Mouse (Mus musculus): ENCODE data around the gene Htr5b.

Gene Htr5b

DNA sequence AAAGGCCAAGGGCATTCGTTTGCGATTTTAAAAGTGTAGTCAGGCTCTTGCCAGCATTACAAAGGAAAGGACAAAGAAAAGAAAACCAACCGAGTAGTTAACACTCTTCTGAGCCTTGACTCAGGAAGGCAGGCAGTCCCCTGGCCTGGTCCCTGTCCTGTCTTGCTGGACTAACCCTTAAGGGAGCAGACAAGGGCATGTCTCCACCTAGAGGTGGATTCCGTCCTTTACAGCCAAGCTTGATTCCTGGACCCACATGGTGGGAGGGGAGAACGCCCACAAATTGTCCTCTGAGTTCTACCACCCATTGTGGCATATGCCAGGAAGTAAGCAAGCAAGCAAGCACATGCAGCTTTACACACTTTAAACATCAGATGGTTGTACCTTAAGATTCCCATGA is 38.0 kb downstream of the Htr5b start:
- DNase-seq (ENCODE audit: low read depth, low spot score): no peak

DNA sequence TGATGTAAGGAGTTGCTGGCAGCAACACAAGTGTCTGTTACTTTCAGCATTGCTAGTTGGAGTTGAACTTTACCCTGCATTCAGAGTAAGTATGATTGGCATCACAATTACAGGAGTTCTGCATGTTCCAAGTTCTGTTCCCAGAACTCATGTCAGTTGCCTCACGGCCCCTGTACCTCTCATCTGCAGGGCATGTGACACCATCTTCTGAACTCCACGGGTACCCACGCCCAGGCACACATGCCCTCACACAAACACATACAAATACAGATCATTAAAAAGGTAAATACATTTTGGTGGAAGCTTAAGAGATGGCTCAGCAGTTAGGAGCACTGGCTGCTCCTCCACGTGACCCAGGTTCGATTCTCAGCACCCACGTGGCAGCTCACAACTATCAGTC is 41.5 kb downstream of the Htr5b start:
- no peak for DNase-seq (ENCODE audit: low read depth, low spot score)

DNA sequence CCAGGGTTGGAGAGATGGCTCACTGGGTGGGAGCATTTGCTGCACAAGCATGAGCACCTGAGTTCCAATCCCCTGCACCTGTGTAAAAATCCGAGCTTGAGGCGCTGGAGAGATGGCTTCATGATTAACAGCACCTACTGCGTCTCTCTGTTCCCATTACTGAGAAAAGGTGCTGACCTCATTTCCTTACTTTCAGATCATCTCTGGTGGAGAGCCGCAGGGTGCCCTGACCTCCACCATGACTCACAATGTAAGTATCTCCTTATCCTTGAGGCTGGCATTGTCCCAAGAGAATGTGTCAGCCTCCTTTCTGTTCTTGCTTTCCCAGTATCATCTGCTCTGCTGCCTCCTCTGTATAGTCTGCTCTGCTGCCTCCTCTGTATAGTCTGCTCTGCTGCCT is 45.2 kb downstream of the Htr5b start:
- DNase-seq (ENCODE audit: low read depth, low spot score): no peak

DNA sequence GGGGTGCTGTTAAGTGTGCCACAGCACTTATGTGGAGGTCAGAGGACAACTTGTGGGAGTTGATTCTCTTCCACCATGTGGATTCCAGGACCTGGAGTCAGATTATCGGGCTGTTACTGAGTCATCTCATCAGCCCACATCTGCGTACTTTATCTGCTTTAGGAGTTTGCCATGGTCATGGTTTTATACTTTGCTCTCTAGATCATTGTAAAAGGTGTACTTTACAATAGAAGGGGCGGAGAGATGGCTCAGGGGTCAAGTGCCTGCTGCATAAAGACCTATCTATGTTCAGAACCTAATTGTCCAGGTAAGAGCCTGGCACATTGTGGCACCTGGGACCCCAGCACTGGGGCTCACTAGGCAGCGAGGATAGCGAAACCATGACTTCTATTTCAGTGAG is 48.9 kb downstream of the Htr5b start:
- no peak for DNase-seq (ENCODE audit: low read depth, low spot score)

DNA sequence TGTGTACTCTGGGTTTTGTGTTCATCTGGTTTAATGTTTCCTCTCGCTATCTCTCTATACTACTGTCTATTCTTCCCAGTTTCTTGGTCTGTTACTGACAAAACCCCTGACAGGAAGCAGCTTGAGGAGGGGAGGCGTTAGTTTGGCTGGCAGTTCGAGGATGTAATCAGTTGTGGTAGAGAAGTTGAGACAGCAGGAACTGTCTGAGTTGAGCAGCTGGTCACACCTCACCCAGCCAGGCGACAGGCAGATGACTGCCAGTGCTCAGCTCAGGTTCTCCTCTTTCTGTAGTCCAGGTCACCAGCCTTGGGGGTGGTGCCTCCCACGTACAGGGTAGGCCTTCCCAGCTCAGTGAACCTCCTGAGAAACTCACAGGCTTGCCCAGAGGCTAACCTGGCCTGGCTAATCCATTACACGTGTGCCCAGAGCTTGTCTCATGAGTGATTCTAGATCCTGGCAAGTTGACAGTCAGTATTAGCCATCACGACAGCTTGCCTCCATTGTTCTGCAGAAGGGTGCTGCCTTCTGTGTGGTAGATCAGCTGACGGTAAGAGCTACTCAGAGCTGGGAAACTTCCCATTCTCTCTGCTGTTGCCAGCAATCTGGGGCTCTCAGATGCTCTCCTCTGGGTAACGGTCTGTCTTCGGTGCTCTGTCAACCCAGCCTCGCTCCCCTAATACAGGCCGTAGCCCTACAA is 49.8 kb downstream of the Htr5b start:
- DNase-seq (ENCODE audit: low read depth, low spot score): peak; percentile 3

DNA sequence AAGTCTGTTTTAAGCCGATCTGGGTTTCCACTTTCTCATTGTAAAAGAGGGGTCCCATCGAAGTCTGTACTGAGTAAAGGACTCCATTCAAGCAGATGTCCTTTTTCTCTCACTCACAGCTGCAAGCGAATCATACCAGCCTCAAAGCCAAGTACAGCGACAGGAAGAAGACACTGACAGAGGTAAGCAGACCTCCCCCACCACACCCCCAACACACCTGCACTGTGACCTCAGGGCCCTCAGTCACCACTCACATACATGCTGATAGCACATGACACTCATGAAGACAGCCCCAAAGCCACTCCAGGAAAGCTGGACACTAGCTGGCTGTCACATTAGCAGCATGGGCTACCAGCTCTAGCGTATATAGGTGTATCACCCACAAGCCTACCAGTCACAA is 50.5 kb downstream of the Htr5b start:
- DNase-seq (ENCODE audit: low read depth, low spot score): no peak

DNA sequence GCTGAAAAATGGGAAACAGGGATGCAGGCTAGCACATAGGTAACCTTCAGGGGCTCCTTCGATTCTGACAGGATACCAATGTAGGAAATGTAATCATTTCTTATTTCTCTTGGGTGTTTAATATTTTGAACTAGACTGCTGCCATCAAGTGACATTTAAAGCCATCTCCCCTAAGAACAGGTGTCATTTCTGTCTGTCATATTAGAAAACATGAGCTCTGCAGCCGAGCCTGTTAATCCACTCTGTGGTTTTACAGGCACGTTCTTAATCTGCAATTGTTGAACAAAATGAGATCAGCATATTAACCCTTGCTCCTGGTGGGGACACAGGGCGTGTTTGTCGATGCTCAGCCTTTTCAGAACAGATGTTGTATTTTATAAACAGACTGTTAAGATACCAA is 56.8 kb downstream of the Htr5b start:
- DNase-seq (ENCODE audit: low read depth, low spot score): no peak

DNA sequence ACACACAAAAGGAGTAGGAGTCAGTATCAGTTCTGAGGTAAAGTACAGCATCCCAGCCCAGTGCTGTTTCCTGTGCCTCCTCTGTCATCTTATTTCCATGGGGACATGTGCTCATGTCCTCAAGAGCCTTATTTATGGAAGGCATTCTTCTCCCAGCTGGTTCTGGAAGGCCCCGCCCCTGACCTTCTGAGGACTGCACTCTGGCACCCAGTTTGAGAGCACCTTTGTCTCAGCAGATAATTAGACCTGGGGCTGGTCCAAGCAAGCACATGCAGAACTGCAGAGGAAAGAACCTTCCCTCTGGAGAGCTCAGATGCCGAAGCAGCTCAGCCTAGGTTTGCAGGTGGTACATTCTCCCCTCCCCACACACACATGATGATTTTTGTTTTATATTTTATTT is 60.0 kb downstream of the Htr5b start:
- no peak for DNase-seq (ENCODE audit: low read depth, low spot score)

DNA sequence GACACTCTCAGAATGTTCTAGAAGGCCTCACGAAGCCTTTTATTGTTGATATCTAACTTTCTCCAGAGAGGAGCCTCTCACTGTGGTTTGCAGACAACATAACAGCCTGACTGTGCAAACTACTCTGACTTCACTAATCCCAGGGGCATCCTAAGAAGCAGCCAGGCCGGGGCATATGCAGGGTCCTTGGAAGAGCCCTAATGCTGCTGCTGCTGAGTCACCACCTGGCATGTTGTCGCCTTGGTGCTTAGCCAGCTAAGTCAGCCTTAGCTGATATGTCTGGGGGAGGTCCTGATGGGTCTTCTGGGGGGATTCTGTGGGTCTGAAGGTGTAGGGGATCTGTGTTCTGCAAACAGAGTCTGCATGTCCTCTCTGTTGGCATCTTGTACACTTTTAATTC is 62.0 kb downstream of the Htr5b start:
- DNase-seq (ENCODE audit: low read depth, low spot score): no peak

DNA sequence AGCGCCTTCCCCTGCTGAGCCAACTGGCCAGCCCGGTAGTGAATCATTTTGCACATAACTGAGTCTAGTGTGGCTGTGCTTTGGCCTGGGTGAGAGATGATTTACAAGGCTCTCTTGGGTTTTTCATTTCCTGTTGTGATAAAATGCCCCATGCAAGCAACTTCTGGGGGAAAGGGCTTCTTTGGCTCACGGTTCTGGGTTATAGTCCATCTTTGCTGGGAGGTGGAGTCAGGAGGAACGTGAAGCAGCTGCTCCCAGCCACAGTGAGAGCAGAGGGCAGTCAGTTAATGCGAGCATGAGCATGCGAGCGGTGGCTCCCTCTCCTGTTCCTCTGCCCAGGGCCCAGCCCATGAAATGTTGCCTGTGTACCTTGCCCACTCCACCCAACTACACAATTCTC is 64.5 kb downstream of the Htr5b start:
- no peak for DNase-seq (ENCODE audit: low read depth, low spot score)

DNA sequence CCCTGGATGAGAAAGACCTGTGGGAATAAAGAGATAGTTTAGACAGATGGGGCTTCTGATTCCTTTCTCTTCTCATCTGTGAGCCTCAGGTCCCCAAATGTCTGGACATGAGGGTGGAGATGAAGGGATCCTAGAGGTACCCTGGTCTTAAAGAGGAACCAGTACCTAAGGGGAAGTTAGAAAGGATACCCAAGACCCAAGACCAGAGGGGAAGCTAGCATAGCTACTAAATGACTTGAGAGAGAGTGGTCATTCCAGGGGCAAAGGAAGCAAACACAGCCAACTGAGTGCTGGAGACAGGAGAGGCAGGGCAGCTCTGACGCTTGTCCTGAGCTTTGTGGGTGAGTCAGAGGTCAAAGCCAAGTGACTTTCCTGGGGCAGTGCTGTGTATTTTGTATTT is 65.6 kb downstream of the Htr5b start:
- no peak for DNase-seq (ENCODE audit: low read depth, low spot score)

DNA sequence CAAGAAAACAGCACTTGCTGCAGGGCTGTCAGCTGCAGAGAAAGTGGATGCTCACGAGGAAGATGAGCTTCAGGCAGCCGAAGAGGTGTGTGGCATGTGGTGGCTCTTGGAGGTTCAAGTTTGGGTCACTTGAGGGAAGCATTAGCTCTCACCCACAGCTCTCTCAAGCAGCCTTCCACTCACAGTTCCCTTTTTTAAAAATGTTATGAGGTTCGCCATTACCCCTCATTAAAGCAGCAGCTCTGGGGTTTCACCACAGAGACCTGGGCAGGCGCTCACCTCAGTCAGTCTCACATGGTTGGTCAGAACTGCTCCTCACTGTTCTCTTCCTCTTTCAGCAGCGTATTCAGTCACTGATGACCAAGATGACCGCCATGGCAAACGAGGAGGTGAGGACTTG is 66.4 kb downstream of the Htr5b start:
- no peak for DNase-seq (ENCODE audit: low read depth, low spot score)

DNA sequence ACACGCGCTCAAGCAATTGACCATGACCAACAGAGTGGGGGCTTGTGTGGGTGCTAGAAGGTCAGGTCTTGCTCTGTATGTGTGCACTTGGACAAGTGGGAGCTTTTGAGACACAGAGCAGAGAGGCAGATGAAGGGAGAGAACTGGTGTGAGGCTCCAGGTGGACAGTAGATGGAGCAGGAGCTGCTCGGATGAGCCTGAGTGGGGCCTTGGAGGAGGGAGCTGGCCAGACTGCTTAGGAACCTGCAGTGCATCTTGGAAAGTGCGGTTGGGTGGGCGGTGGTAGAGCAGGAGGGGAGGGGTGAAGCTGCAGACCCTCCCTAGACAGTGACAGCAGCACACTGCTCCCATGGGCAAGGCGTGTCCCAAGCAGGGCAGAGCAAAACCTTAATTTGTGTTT is 68.2 kb downstream of the Htr5b start:
- no peak for DNase-seq (ENCODE audit: low read depth, low spot score)
